ENCODE assay signal across 11 mouse cellular contexts in the genomic region with DNA sequence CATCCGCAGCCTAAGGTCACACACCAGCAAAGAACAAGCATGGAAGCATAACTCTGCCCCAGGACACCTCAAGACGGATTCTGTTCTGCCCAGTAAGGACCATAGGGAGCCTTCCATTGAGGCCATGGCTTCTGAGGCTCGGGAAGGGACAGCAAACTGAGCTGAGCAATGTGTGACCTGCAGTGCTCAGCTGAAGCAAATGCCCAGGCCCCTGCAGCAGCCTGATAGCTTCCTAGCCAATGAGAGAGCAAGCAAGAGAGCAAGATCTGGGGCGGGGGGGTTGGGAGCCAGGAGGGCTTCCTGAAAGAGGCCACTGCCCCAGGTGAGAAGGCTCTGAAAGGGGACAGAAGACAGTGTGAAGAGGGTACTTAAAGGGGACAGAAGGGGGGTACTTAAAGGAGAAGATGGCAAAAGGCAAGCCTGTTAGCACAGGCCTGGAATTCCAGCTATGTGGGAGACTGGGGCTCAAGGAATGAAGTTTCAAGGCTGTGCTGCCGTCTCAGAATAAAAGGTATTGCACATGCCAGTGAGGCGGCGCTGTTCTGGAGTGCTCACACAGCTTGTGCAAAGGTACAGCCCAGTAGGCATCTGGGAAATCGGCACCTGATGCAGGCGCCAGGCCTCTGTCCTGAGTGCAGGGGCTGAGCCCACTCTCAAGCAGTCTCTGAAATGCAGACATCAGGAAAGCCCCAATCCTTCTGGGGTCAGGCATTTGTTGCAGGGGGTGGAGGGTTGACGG.
A peak's percentile ranks its signal among the peaks of the same experiment; 100 is the strongest.
DNase-seq lines count a peak whose midpoint lies in the region; ATAC-seq and TF ChIP-seq lines count a peak whose summit lies in the region.
"Had no signal": no experiment of that assay in that cellular context is flagged by ENCODE, and none has a peak within 500 bp of the region (broad histone marks: within the 10 kb centered on the region; RNA-seq: fewer than 3 reads in every experiment).

No protein-coding gene starts in this region.

- H3K9me3 ChIP-seq in lung, embryonic 14.5 days (ENCODE audit: low read depth, low read length): no peaks in the 10 kb centered on the region
- H3K9me3 ChIP-seq in limb, embryonic 12.5 days: no peaks in the 10 kb centered on the region
- no peaks in the 10 kb centered on the region for H3K9me3 ChIP-seq in stomach, embryonic 16.5 days (replicated peaks; ENCODE audit: control insufficient read depth, low read length)
- H3K9me3 ChIP-seq: midbrain, embryonic 13.5 days had no signal

- no peaks in the 10 kb centered on the region for H3K27me3 ChIP-seq in lung, embryonic 14.5 days (ENCODE audit: insufficient read depth, low read length)
- H3K27me3 ChIP-seq in limb, embryonic 12.5 days: no peaks in the 10 kb centered on the region
- H3K27me3 ChIP-seq in stomach, embryonic 16.5 days (ENCODE audit: control insufficient read depth, insufficient read depth, low read length): no peaks in the 10 kb centered on the region
- H3K27me3 ChIP-seq: midbrain, embryonic 13.5 days had no signal

- peaks cover 56% of the 10 kb centered on the region for H3K4me1 ChIP-seq in lung, embryonic 14.5 days (ENCODE audit: insufficient read depth)
- peaks cover 69% of the 10 kb centered on the region for H3K4me1 ChIP-seq in limb, embryonic 12.5 days (replicated peaks)
- peaks cover 54% of the 10 kb centered on the region for H3K4me1 ChIP-seq in stomach, embryonic 16.5 days (ENCODE audit: control insufficient read depth, insufficient read depth, low read length)

- peak overlapping the region; percentile 25; the same call in 1 of the 2 replicates for H3K4me2 ChIP-seq in lung, embryonic 14.5 days
- H3K4me2 ChIP-seq in limb, embryonic 12.5 days: no peak overlapping the region
- H3K4me2 ChIP-seq in stomach, embryonic 16.5 days (ENCODE audit: low read depth, low read length): peak overlapping the region; percentile 16; the same call in 1 of the 2 replicates
- H3K4me2 ChIP-seq: midbrain, embryonic 13.5 days had no signal

- no peaks in the 10 kb centered on the region for H3K36me3 ChIP-seq in lung, embryonic 14.5 days (ENCODE audit: insufficient read depth)
- H3K36me3 ChIP-seq in limb, embryonic 12.5 days: 0 out of 2 replicates have a peak, but pooled peaks cover 3% of the 10 kb centered on the region
- H3K36me3 ChIP-seq in stomach, embryonic 16.5 days (ENCODE audit: control insufficient read depth, insufficient read depth, low read length): no peaks in the 10 kb centered on the region
- H3K36me3 ChIP-seq: midbrain, embryonic 13.5 days had no signal

- ATAC-seq in lung, embryonic 14.5 days (ENCODE audit: insufficient read depth): peak; percentile 33; the same call in 1 of the 2 replicates
- 0 out of 2 replicates have a peak, but pooled peaks have one; percentile 23 for ATAC-seq in limb, embryonic 12.5 days (ENCODE audit: insufficient number of reproducible peaks, insufficient read depth, low FRiP score, low TSS enrichment, low read depth)
- ATAC-seq in stomach, embryonic 16.5 days (ENCODE audit: insufficient read depth, low FRiP score): no peak
- ATAC-seq: midbrain, embryonic 13.5 days had no signal

- H3K9ac ChIP-seq in lung, embryonic 14.5 days: peak overlapping the region; percentile 20
- no peak overlapping the region for H3K9ac ChIP-seq in limb, embryonic 12.5 days (replicated peaks)
- H3K9ac ChIP-seq in stomach, embryonic 16.5 days (ENCODE audit: low read length): peak overlapping the region; percentile 38
- H3K9ac ChIP-seq: midbrain, embryonic 13.5 days had no signal

- no peak overlapping the region for H3K4me3 ChIP-seq in lung, embryonic 14.5 days (ENCODE audit: low read depth, low read length)
- no peak overlapping the region for H3K4me3 ChIP-seq in limb, embryonic 12.5 days (replicated peaks)
- H3K4me3 ChIP-seq in stomach, embryonic 16.5 days (replicated peaks; ENCODE audit: low read length): no peak overlapping the region
- H3K4me3 ChIP-seq: midbrain, embryonic 13.5 days had no signal

- WGBS in lung, embryonic 14.5 days: 32% methylated on average over 10 of the region's 10 CpGs
- 42% methylated on average over 10 of the region's 10 CpGs for WGBS in limb, embryonic 12.5 days
- 48% methylated on average over 10 of the region's 10 CpGs for WGBS in stomach, embryonic 16.5 days

- TF ChIP-seq CTCF in lung, embryonic 14.5 days (IDR thresholded peaks at IDR 0.05; ENCODE audit: low read depth): peak; percentile 50; the same call in 1 of the 2 replicates

- DNase-seq in adrenal gland, postnatal 10 days: peak; percentile 37
- no peak for DNase-seq in adrenal gland, adult 8-10 months
- DNase-seq in lung, embryonic 14.5 days: peak; percentile 69
- no peak for DNase-seq in lung, postnatal 25 days (ENCODE audit: low spot score)
- DNase-seq in urinary bladder, postnatal 10 days (ENCODE audit: low spot score): no peak
- DNase-seq in natural killer cell, adult 2 months (ENCODE audit: low spot score in 2 of 2): no peak
- DNase-seq: cerebellum, adult 9-11 months; thymus, postnatal 36 days had no signal

- H3K27ac ChIP-seq in lung, embryonic 14.5 days (ENCODE audit: low read depth): peak overlapping the region; percentile 83
- H3K27ac ChIP-seq in limb, embryonic 12.5 days: peak overlapping the region; percentile 54
- H3K27ac ChIP-seq in stomach, embryonic 16.5 days (ENCODE audit: low read length): peak overlapping the region; percentile 57
- H3K27ac ChIP-seq: midbrain, embryonic 13.5 days had no signal

Comparison
In these comparisons a context has a peak if more than half of its experiments do, and no peak if none do; other contexts are left out.
1. DNase-seq: peak in adrenal gland, postnatal 10 days (single experiment) and lung, embryonic 14.5 days (single experiment); none in adrenal gland, adult 8-10 months (single experiment), lung, postnatal 25 days (single experiment), urinary bladder, postnatal 10 days (single experiment) and natural killer cell, adult 2 months (0 of 2).
2. Peak in every context shown above with its lines, with median percentiles within 50 percentile points of each other: H3K27ac ChIP-seq.